Mouse (Mus musculus): ENCODE measurements at regions not wholly inside any gene's neighbourhood (a gene's known extent, or its start where the extent isn't known, plus 50 kb on each side); places are given as distances from the start of the nearest gene placed in this dataset.

GRCm38 (mm10) chr16:42648531-42649142 lies 227.0 kb upstream of the Zbtb20 start:
- peak; percentile 70 for TF ChIP-seq CEBPB (IDR thresholded peaks at IDR 0.05; ENCODE audit: insufficient read depth, poor library complexity, severe bottlenecking)
- no peak for TF ChIP-seq POLR2A (IDR thresholded peaks at IDR 0.05; ENCODE audit: insufficient read length, low read depth)
- no peak for TF ChIP-seq USF1 (IDR thresholded peaks at IDR 0.05; ENCODE audit: low read depth)
- TF ChIP-seq TCF3 (IDR thresholded peaks at IDR 0.05; ENCODE audit: insufficient read length, low read depth), result no peak
- no peak for TF ChIP-seq MYOG (IDR thresholded peaks at IDR 0.05; ENCODE audit: control insufficient read depth in 1 of 3, insufficient read depth in 1 of 3, insufficient read length in 2 of 3, low read depth in 2 of 3)
- TF ChIP-seq MAX (IDR thresholded peaks at IDR 0.05; ENCODE audit: low read depth), result no peak
- no peak for TF ChIP-seq REST (IDR thresholded peaks at IDR 0.05; ENCODE audit: insufficient read depth, insufficient read length)
- TF ChIP-seq POLR2AphosphoS2 (IDR thresholded peaks at IDR 0.05; ENCODE audit: insufficient read length, low read depth), result no peak
- no peak for TF ChIP-seq MYOD1 (IDR thresholded peaks at IDR 0.05; ENCODE audit: control insufficient read depth in 1 of 3, insufficient read length in 2 of 3, low read depth in 2 of 3)
- TF ChIP-seq E2F4 (IDR thresholded peaks at IDR 0.05; ENCODE audit: insufficient read depth), result no peak

Data from myocyte (in vitro differentiated cells).